Mouse (Mus musculus) spleen, adult 2 months (tissue): Measurements from ENCODE around the gene 9530077C05Rik.

Experiments
- CTCF ChIP-seq: fragments of 200-500 bp; IDR thresholded peaks from 2 replicates; pipeline ENCODE4 v1.5.1; 2011; ENCODE audit warnings: mild to moderate bottlenecking, inconsistent platforms; ENCODE audit not compliant: insufficient read depth, insufficient read length, insufficient replicate concordance; ENCODE audit errors: extremely low read depth
- POLR2A ChIP-seq: fragments of 200-500 bp; IDR thresholded peaks from 2 replicates; pipeline ENCODE4 v1.6.1; 2011; ENCODE audit warnings: low read depth, low read length, inconsistent platforms

GRCm38 (mm10) chr9:22423507-22423906 is 12.2 kb downstream of the 9530077C05Rik start:
- TF ChIP-seq CTCF: no peak
- no peak for TF ChIP-seq POLR2A
